Mouse (Mus musculus): Measurements from ENCODE around the gene Fam186a. TPM values are rescaled to one million over a fixed set of nuclear protein-coding genes. Genes with fewer than 3 reads are reported as not detected.
"Not testable (repeated sequence)": the region's sequence is repeated elsewhere in the genome, so short reads cannot be mapped to it uniquely, and the experiment has no call there.

Fam186a gene
- polyA plus RNA-seq, 1 experiment from 2014 or later: not detected

DNA sequence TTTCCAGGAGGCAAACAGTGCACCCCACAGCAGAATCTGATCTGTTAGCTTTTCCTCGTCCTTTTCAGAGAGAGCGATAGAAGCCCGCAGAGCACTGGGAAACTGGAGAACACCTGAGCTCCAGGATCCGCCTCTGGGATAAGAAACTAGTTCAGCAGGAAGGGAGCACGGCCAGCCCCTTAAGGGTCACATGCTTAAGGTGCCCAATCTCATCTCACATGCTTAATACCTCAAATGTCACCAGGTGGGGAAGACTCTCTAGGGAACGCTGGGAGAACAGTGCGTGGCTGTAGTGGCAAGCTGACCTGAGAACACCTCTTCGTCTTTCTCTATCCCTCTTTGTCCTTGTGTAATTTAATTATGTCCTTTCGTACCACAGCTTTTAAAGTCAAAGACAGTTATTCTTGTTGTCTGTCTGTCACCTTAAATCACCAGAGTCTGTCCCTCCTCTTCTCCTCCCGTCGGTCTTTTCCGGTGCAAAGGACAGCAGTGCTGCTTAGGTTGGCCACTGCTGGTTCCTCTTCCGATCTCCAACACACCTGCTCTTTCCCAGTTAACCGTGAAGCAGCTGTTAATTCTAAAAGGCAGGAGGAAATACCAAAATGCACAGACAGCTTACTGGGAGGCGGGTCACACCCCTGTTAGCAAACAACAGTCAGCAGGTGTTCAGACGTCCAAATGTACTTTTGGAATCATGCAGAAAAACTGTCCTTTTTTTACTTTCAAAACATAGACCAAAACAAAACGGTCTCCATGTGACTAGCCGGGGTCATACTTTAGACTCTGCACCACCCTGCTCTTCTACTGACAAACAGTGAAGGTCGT, 76.2 kb downstream of the Fam186a start:
- H3K9ac ChIP-seq: no peak overlapping the region
- no peaks in the 10 kb centered on the region for H3K27me3 ChIP-seq
- H3K4me1 ChIP-seq: peaks cover 10% of the 10 kb centered on the region
- H3K36me3 ChIP-seq (replicated peaks): no peaks in the 10 kb centered on the region
- WGBS: 62% methylated on average over 19 of the region's 19 CpGs
- H3K4me3 ChIP-seq (replicated peaks): no peak overlapping the region
- no peak for ATAC-seq (ENCODE audit: low FRiP score)
- H3K4me2 ChIP-seq: no peak overlapping the region
- H3K9me3 ChIP-seq: no peaks in the 10 kb centered on the region
- no peak overlapping the region for H3K27ac ChIP-seq

- Histone ChIP-seq H3K4me1 (peaks cover 10% of the 10 kb centered on the region), H3K27ac (no peak overlapping the region), H3K4me2 (no peak overlapping the region), H3K36me3 (replicated peaks) (no peaks in the 10 kb centered on the region), H3K9ac (no peak overlapping the region), H3K4me3 (replicated peaks) (no peak overlapping the region), H3K9me3 (no peaks in the 10 kb centered on the region), H3K27me3 (no peaks in the 10 kb centered on the region)
- ATAC-seq (ENCODE audit: low FRiP score): peak; percentile 53; the same call in 1 of the 2 replicates
- WGBS: 40% methylated on average over 8 of the region's 8 CpGs
Observed at GRCm38 (mm10) chr15:99889275-99889874, 77.5 kb downstream of the Fam186a start.

DNA sequence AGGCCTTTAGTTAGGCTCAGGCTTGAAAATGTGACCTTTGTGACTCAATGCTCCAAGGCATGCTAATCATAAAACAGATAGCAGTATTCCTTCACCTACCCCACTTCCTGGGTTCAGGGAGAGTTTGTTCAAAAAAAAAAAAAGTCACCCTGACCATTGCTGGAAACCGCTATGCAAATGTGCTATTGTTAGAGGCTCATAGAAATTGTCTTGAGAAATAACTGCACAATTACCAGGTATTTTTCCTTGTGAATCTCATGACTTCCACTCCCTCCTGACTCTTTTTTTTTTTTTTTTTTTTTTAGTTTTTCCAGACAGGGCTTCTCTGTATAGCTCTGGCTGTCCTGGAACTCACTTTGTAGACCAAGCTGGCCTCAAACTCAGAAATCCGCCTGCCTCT, 79.7 kb downstream of the Fam186a start:
- peaks cover 10% of the 10 kb centered on the region for H3K4me1 ChIP-seq
- H3K27ac ChIP-seq; H3K27me3 ChIP-seq; H3K9ac ChIP-seq; H3K4me3 ChIP-seq (replicated peaks); H3K9me3 ChIP-seq; H3K4me2 ChIP-seq; ATAC-seq (ENCODE audit: low FRiP score); H3K36me3 ChIP-seq (replicated peaks): not testable (repeated sequence)
- 91% methylated on average over 2 of the region's 2 CpGs for WGBS

- ATAC-seq (ENCODE audit: low FRiP score): no peak
- WGBS: 90% methylated on average over 12 of the region's 12 CpGs
- H3K27ac ChIP-seq: no peak overlapping the region
- no peaks in the 10 kb centered on the region for H3K9me3 ChIP-seq
- no peaks in the 10 kb centered on the region for H3K27me3 ChIP-seq
- H3K4me2 ChIP-seq: no peak overlapping the region
- no peaks in the 10 kb centered on the region for H3K4me1 ChIP-seq
- H3K9ac ChIP-seq: no peak overlapping the region
- no peak overlapping the region for H3K4me3 ChIP-seq (replicated peaks)
- no peaks in the 10 kb centered on the region for H3K36me3 ChIP-seq (replicated peaks)
Observed at GRCm38 (mm10) chr15:99884038-99884437, 82.8 kb downstream of the Fam186a start.

- 93% methylated on average over 5 of the region's 5 CpGs for WGBS
- no peak for ATAC-seq (ENCODE audit: low FRiP score)
- Histone ChIP-seq H3K9ac (no peak overlapping the region), H3K4me2 (no peak overlapping the region), H3K27ac (no peak overlapping the region), H3K9me3 (no peaks in the 10 kb centered on the region), H3K4me3 (replicated peaks) (no peak overlapping the region), H3K27me3 (no peaks in the 10 kb centered on the region), H3K36me3 (replicated peaks) (no peaks in the 10 kb centered on the region), H3K4me1 (peaks cover 16% of the 10 kb centered on the region)
Observed at GRCm38 (mm10) chr15:99878541-99878940, 88.3 kb downstream of the Fam186a start.

GRCm38 (mm10) chr15:99875334-99875869, 91.5 kb downstream of the Fam186a start, which contains the start of gene Lima1:
Gene Lima1 (minus strand): TSS chr15:99875456.
- no peaks in the 10 kb centered on the region for H3K27me3 ChIP-seq
- H3K4me2 ChIP-seq: peak within 1 kb of the TSS; percentile 96
- H3K4me1 ChIP-seq: peaks cover 19% of the 10 kb centered on the region
- peak within 1 kb of the TSS; percentile 72 for H3K4me3 ChIP-seq (replicated peaks)
- WGBS: under 1% methylated on average over 38 of the region's 38 CpGs
- H3K36me3 ChIP-seq (replicated peaks): no peaks in the 10 kb centered on the region
- 0 out of 2 replicates have a peak within 1 kb of the TSS, but pooled peaks have one; percentile 3 for H3K27ac ChIP-seq
- peak within 1 kb of the TSS; percentile 71 for H3K9ac ChIP-seq
- peak; percentile 94 for ATAC-seq (ENCODE audit: low FRiP score)
- H3K9me3 ChIP-seq: no peaks in the 10 kb centered on the region

DNA sequence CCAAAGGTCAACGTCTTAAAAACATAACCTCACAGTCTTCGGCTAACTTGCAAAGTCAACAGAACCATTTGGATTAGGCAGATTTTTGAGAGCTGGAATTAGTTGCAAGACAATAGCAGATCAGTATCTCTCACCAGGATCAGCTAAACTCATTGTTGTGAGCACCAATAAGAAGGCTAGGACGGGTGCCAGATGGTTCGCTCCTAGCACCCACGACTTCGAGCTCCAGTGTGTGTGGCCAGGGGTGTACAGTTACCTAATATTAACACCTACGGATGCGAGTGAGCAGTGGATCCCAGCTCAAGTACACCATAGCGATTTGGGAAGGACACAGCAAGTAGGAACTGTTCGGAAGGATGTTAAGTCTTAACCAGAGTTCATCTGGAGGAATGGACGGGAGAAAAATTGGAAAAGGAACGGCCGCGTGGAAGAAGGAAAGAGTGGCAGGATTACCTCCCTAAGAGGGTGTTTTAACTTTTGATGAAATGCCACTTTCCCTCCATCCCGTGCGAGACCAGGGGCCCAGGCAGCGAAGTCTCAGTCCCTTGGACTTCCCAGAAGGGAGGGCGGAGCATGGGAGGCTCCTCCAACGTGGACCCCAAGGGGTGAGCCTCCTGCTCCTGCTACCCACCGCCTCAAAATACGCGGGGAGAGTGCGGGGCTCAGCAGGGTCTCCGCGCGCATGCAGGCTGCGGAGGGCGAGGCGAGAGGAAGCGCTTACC, 92.1 kb downstream of the Fam186a start:
- peak overlapping the region; percentile 72 for H3K4me3 ChIP-seq (replicated peaks)
- H3K36me3 ChIP-seq (replicated peaks): no peaks in the 10 kb centered on the region
- peak; percentile 58 for ATAC-seq (ENCODE audit: low FRiP score)
- peak overlapping the region; percentile 71 for H3K9ac ChIP-seq
- peaks cover 19% of the 10 kb centered on the region for H3K4me1 ChIP-seq
- peak overlapping the region; percentile 96 for H3K4me2 ChIP-seq
- H3K27me3 ChIP-seq: no peaks in the 10 kb centered on the region
- no peaks in the 10 kb centered on the region for H3K9me3 ChIP-seq
- 0 out of 2 replicates have a peak overlapping the region, but pooled peaks have one; percentile 3 for H3K27ac ChIP-seq
- WGBS: 4% methylated on average over 30 of the region's 30 CpGs

DNA sequence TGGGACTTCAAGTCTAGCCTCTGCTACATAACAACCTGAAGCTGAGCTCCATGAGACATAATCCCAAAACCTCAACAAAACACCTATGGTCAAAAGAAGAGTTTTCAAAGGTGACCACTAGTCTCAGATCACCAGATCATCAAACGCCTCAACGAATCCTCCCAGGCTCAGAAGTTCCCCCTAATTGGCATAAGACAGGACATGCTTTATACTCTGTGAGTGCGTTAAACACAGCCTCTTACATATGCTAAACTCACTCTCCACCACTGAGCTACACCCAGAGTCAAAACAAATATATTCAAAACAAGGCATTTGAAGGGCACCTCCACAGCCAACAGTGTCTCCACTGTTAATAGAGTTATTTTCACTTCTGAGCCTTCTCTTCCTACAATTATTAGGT, 94.3 kb downstream of the Fam186a start:
- H3K9ac ChIP-seq: no peak overlapping the region
- H3K4me2 ChIP-seq: no peak overlapping the region
- H3K36me3 ChIP-seq (replicated peaks): no peaks in the 10 kb centered on the region
- peaks cover 19% of the 10 kb centered on the region for H3K4me1 ChIP-seq
- ATAC-seq (ENCODE audit: low FRiP score): no peak
- H3K27me3 ChIP-seq: no peaks in the 10 kb centered on the region
- 61% methylated on average over 3 of the region's 3 CpGs for WGBS
- H3K27ac ChIP-seq: no peak overlapping the region
- no peak overlapping the region for H3K4me3 ChIP-seq (replicated peaks)
- no peaks in the 10 kb centered on the region for H3K9me3 ChIP-seq

Other genes starting within 250 kb of the Fam186a start
- 0.57 and 0.72 TPM in 2 replicates for gene Gpd1, start 249.5 kb downstream of the Fam186a start, polyA plus RNA-seq (2016; fragmentation: Nextera tagmentation; extraction: Ambion mirVana)
- 167 and 168 TPM in 2 replicates for gene Cox14, start 241.4 kb downstream of the Fam186a start, polyA plus RNA-seq (2016; fragmentation: Nextera tagmentation; extraction: Ambion mirVana)
- gene Cers5, start 194.2 kb downstream of the Fam186a start, polyA plus RNA-seq (2016; fragmentation: Nextera tagmentation; extraction: Ambion mirVana): 64.7 and 67.1 TPM in 2 replicates
- 41.0 and 47.5 TPM in 2 replicates for gene Lima1, start 91.6 kb downstream of the Fam186a start, polyA plus RNA-seq (2016; fragmentation: Nextera tagmentation; extraction: Ambion mirVana)
- 41.5 and 43.8 TPM in 2 replicates for gene Larp4, start 3.0 kb upstream of the Fam186a start, polyA plus RNA-seq (2016; fragmentation: Nextera tagmentation; extraction: Ambion mirVana)
- gene Dip2b, start 71.6 kb upstream of the Fam186a start, polyA plus RNA-seq (2016; fragmentation: Nextera tagmentation; extraction: Ambion mirVana): 25.8 and 27.3 TPM in 2 replicates

All from forebrain, embryonic 12.5 days (tissue).